Mouse (Mus musculus) E14TG2a.4 (cell line): ENCODE data around the gene Zc3h7b.
A peak's percentile ranks its signal among the peaks of the same experiment; 100 is the strongest.

Experiments
- H3K27me3 ChIP-seq: 2 replicates; pipeline ENCODE4 v1.6.1; 2014; ENCODE audit warnings: low read length, control low read depth; ENCODE audit not compliant: insufficient read depth
- H3K36me3 ChIP-seq: 2 replicates; pipeline ENCODE4 v1.6.1; 2014; ENCODE audit warnings: low read length, control low read depth; ENCODE audit not compliant: insufficient read depth
- H3K4me1 ChIP-seq: replicated peaks from 2 replicates; pipeline ENCODE4 v1.6.1; 2014; ENCODE audit warnings: low read depth, low read length, control low read depth
- H3K4me3 ChIP-seq: replicated peaks from 2 replicates; pipeline ENCODE4 v1.5.1; 2014; ENCODE audit warnings: mild to moderate bottlenecking, low read length
- H3K9me3 ChIP-seq: 2 replicates; pipeline ENCODE4 v1.6.1; 2014; ENCODE audit warnings: low read length, control low read depth
- CTCF ChIP-seq: conservative IDR thresholded peaks from 2 replicates; pipeline ENCODE4 v1.5.1; 2014; ENCODE audit warnings: low read length
- NANOG ChIP-seq: IDR thresholded peaks from 2 replicates; pipeline ENCODE4 v1.6.1; 2014; ENCODE audit warnings: borderline replicate concordance, low read length, mixed read lengths
- POU5F1 ChIP-seq: IDR thresholded peaks from 2 replicates; pipeline ENCODE4 v1.6.1; 2014; ENCODE audit warnings: low read length, borderline replicate concordance

Zc3h7b gene

DNA sequence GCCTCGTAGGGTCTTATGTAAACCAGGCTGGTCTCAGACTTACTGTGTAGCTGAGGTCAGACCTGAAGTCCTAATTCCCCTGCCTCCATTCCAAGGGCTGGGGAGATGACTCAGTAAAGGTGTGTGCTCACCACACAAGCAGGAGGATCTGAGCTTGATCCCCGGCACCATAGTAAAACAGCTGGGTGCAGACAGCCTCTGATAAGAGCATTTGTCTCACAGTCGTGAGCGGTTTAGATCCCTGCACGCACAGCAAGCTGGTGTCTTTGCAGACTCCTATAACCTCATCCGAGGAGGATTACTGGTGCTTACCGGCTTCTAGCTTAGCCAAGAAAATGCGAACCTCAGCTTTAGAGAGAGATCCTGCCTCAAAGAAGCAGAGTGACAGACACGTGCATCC lies 8.8 kb downstream of the Zc3h7b start:
- Histone ChIP-seq H3K4me3 (no peak overlapping the region), H3K9me3 (no peaks in the 10 kb centered on the region), H3K4me1 (peaks cover 48% of the 10 kb centered on the region), H3K36me3 (no peaks in the 10 kb centered on the region), H3K27me3 (no peaks in the 10 kb centered on the region)
- TF ChIP-seq NANOG: no peak

DNA sequence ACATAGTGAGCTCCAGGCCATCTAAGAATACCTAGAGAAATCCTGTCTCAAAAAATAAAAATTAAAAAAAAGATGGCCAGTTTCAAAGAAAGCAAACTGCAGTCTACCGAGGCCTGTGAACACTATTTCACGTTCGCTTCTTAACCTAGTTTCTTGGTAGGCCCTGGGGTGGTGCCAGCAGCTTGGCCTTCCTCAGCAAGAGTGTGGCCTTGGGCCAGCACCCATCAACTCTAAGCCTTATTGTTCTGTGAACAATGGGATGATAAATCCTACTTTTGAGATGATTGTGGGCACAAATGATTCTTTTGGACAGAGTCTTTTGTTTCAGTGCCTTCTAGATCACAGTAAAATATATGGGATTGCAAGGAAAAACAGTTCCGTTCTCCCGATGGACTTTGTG lies 13.8 kb downstream of the Zc3h7b start:
- H3K9me3 ChIP-seq: no peaks in the 10 kb centered on the region
- TF ChIP-seq NANOG: no peak
- no peak for TF ChIP-seq CTCF
- TF ChIP-seq POU5F1: no peak
- peaks cover 3% of the 10 kb centered on the region; the same call in 1 of the 2 replicates for H3K36me3 ChIP-seq
- peaks cover 21% of the 10 kb centered on the region for H3K4me1 ChIP-seq
- H3K4me3 ChIP-seq: no peak overlapping the region
- no peaks in the 10 kb centered on the region for H3K27me3 ChIP-seq

DNA sequence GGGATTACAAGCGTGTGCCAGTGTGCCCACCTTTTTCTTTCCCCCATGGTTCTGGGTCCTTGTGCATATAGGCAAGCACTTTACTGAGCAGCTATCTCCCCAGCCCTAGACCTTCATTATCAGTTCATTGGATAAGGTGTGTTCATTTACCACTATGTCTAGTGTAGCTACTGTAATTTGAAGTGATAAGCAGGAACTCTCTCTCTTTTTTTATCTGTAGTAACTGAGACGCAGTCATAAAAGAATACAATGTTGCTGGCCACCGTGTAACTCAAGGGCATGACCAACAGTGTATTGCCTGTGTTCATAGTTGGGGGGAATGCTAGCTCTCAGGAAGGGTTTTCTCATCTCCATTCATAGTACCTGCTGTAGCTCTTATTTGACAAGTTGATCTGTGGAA lies 14.7 kb downstream of the Zc3h7b start:
- Histone ChIP-seq H3K27me3 (no peaks in the 10 kb centered on the region), H3K4me1 (peaks cover 29% of the 10 kb centered on the region), H3K4me3 (no peak overlapping the region), H3K36me3 (peaks cover 3% of the 10 kb centered on the region; the same call in 1 of the 2 replicates), H3K9me3 (no peaks in the 10 kb centered on the region)
- TF ChIP-seq CTCF (no peak), NANOG (no peak), POU5F1 (no peak)

DNA sequence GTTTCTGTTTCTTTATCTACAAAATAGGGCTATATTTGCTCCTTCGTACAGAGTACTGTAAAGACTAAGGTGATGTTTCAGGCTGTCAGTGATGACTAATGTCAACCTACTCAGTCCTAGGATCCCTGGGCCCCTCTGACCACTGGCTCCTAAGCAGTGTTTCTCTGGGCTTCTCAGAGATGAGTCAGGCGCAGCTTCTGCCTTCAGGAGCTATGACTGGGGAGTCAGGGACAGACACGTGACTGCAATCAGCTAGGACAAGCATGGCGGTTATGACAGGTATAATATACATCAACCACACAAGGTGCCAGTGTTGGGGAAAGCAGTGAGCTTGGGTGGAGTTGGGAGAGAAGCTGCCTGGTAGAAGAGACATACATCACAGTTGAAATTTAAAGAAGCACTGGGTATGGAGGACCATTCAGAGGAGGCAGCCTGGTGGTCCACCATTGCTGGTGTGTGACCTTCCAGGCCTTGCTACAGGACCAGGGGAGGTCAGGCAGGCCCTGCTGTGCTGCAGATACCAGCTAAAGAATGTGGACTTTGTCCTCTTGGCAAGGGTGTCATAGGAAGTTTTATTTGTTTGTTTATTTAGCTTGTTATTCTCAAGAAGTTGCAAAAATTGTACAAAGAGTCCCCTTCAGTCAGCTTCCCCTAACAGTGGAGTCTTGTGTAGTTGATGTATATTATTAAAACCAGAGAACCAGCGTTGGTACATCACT lies 15.7 kb downstream of the Zc3h7b start:
- Histone ChIP-seq H3K4me3 (no peak overlapping the region), H3K4me1 (peaks cover 26% of the 10 kb centered on the region), H3K9me3 (no peaks in the 10 kb centered on the region), H3K36me3 (peaks cover 3% of the 10 kb centered on the region; the same call in 1 of the 2 replicates), H3K27me3 (no peaks in the 10 kb centered on the region)
- TF ChIP-seq CTCF (no peak), POU5F1 (no peak), NANOG (no peak)

DNA sequence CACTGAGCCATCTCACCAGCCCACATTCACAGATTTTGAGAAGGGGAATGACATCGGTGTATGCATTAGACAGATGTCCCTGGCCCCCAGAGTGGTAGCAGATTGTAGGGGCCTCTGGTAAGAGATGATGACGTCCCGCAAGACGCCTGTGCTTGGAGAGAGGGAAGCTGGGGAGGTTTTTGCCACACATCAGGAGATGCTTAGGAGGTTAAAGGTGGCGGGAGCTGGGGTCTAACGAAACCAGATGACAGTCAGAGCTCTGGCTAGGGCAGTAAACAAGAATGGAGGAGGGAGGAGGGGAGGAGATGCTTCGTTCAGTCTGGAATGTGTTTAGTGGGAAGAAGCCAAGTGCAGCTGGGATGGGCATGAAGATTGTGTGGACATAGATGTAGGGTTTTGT lies 16.5 kb downstream of the Zc3h7b start:
- TF ChIP-seq POU5F1: no peak
- TF ChIP-seq NANOG: no peak
- no peak for TF ChIP-seq CTCF
- Histone ChIP-seq H3K9me3 (no peaks in the 10 kb centered on the region), H3K4me1 (peaks cover 29% of the 10 kb centered on the region), H3K36me3 (peaks cover 4% of the 10 kb centered on the region), H3K27me3 (no peaks in the 10 kb centered on the region), H3K4me3 (no peak overlapping the region)

DNA sequence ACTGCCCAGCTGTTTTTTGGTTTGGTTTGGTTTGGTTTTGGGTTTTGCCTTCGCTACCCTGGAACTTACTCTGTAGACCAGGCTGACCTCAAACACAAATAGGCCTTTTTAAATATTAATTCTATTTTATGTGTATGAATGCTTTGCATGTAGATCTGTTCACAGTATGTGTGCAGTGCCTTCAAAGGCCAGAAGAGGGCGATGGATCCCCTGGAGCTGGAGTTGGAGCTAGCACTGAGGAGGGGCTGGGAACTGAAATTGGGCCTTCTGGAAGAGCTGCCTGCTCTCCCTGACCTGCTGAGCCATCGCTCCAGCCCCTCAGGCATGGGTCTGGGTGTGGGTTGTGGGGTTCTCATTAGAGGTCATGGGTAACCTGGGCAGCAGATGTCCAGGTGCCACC lies 17.1 kb downstream of the Zc3h7b start:
- H3K36me3 ChIP-seq: peaks cover 7% of the 10 kb centered on the region
- H3K4me1 ChIP-seq: peaks cover 28% of the 10 kb centered on the region
- no peak for TF ChIP-seq POU5F1
- peak; percentile 53 for TF ChIP-seq CTCF
- H3K27me3 ChIP-seq: no peaks in the 10 kb centered on the region
- H3K9me3 ChIP-seq: no peaks in the 10 kb centered on the region
- H3K4me3 ChIP-seq: no peak overlapping the region

DNA sequence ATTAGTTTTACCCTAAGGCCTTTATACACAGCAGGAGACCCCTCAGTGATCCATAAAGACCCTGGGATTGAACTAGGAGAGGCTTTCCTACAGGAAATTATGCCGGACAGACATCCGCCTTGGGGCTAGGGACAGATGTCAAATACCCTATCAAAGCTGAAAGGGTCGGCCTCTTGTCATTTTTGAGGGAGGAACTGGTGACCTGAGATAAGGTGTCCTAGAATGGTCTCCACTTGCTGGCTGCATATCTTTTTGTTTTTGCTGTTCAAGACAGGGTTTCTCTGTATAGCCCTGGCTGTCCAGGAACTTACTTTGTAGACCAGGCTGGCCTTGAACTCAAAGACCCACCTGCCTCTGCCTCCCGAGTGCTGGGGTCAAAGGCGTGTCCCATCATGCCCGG lies 19.7 kb downstream of the Zc3h7b start:
- peaks cover 11% of the 10 kb centered on the region for H3K36me3 ChIP-seq
- peaks cover 38% of the 10 kb centered on the region for H3K4me1 ChIP-seq
- no peaks in the 10 kb centered on the region for H3K9me3 ChIP-seq
- TF ChIP-seq CTCF (no peak), NANOG (no peak), POU5F1 (no peak)
- H3K4me3 ChIP-seq: no peak overlapping the region
- H3K27me3 ChIP-seq: no peaks in the 10 kb centered on the region

DNA sequence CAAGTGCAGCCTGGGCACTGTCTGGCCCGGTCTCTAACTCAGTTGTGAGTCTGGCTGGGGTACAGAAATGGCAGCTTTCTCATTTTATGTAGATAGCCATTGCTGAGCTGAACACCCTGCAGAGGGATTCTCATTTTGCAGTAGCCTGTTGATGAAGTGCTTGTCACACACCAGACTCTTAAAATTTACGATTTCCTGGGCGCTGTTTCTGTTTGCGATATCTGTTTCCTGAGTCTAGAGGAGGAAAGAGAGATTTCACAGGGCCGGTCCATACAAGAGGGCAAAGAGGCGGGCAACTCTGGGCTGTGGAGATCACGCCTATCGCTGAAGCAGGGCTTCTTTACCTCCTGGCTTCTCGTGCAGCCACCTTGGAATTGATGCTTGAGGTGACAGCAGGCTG lies 20.8 kb downstream of the Zc3h7b start:
- H3K4me1 ChIP-seq: peaks cover 38% of the 10 kb centered on the region
- H3K36me3 ChIP-seq: peaks cover 17% of the 10 kb centered on the region
- no peaks in the 10 kb centered on the region for H3K27me3 ChIP-seq
- H3K9me3 ChIP-seq: no peaks in the 10 kb centered on the region
- H3K4me3 ChIP-seq: no peak overlapping the region
- TF ChIP-seq POU5F1 (no peak), CTCF (no peak), NANOG (no peak)

DNA sequence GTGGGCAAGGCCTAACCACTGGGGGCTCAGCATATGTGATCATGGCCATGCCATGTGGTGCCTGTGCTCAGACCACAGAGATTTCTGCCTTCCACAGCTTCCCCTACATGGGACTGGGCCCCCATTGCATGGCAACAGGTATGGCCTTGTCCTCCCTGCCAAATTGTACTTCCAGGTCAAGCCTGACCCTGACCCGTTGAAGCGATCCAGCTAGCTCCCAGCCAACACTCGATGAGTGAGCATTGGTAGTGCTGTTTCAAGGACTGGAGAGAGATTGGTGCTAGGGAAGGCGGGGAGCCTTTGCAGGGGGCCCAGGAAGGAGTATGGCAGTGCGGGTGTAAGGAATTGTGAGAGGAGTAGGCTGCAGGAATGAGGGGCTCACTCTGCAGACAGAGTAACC lies 21.6 kb downstream of the Zc3h7b start:
- Histone ChIP-seq H3K27me3 (no peaks in the 10 kb centered on the region), H3K4me3 (no peak overlapping the region), H3K9me3 (no peaks in the 10 kb centered on the region), H3K36me3 (peaks cover 17% of the 10 kb centered on the region), H3K4me1 (peaks cover 38% of the 10 kb centered on the region)
- TF ChIP-seq CTCF (no peak), POU5F1 (no peak), NANOG (no peak)
